ENCODE assay signal across 9 mouse cellular contexts in genomic region chr10:117663865-117664200, GRCm38 (mm10). TPM values are rescaled to one million over a fixed set of nuclear protein-coding genes. Genes with fewer than 3 reads are reported as not detected.
A peak's percentile ranks its signal among the peaks of the same experiment; 100 is the strongest.
DNase-seq lines count a peak whose midpoint lies in the region; ATAC-seq and TF ChIP-seq lines count a peak whose summit lies in the region.
"Had no signal": no experiment of that assay in that cellular context is flagged by ENCODE, and none has a peak within 500 bp of the region (broad histone marks: within the 10 kb centered on the region; RNA-seq: fewer than 3 reads in every experiment).

No protein-coding gene starts in this region.

- H3K27me3 ChIP-seq in intestine, postnatal 0 days (replicated peaks; ENCODE audit: control insufficient read depth, insufficient read depth, low read length) = no peaks in the 10 kb centered on the region
- no peaks in the 10 kb centered on the region for H3K27me3 ChIP-seq in liver, embryonic 15.5 days
- H3K27me3 ChIP-seq in stomach, embryonic 15.5 days (replicated peaks) = no peaks in the 10 kb centered on the region

- TF ChIP-seq CTCF in intestine, postnatal 0 days (IDR thresholded peaks at IDR 0.05; ENCODE audit: low read depth) = no peak

- WGBS in intestine, postnatal 0 days = 8% methylated on average over 9 of the region's 9 CpGs
- 32% methylated on average over 9 of the region's 9 CpGs for WGBS in liver, embryonic 15.5 days (ENCODE audit: insufficient replicate concordance)
- 20% methylated on average over 9 of the region's 9 CpGs for WGBS in stomach, embryonic 15.5 days

- H3K9ac ChIP-seq in intestine, postnatal 0 days (ENCODE audit: low read depth, low read length) = no peak overlapping the region
- no peak overlapping the region for H3K9ac ChIP-seq in liver, embryonic 15.5 days
- H3K9ac ChIP-seq in stomach, embryonic 15.5 days = no peak overlapping the region

- 0 out of 2 replicates have a peak, but pooled peaks cover 4% of the 10 kb centered on the region for H3K4me1 ChIP-seq in intestine, postnatal 0 days (replicated peaks; ENCODE audit: control insufficient read depth, insufficient read depth, low read length)
- H3K4me1 ChIP-seq in liver, embryonic 15.5 days (replicated peaks) = 0 out of 2 replicates have a peak, but pooled peaks cover 3% of the 10 kb centered on the region
- no peaks in the 10 kb centered on the region; the same call in 1 of the 2 replicates for H3K4me1 ChIP-seq in stomach, embryonic 15.5 days

- H3K36me3 ChIP-seq in intestine, postnatal 0 days (ENCODE audit: control insufficient read depth, insufficient read depth) = peaks cover 4% of the 10 kb centered on the region; the same call in 1 of the 2 replicates
- no peaks in the 10 kb centered on the region for H3K36me3 ChIP-seq in liver, embryonic 15.5 days (replicated peaks)
- no peaks in the 10 kb centered on the region; the same call in 1 of the 2 replicates for H3K36me3 ChIP-seq in stomach, embryonic 15.5 days

- peak overlapping the region; percentile 26 for H3K4me3 ChIP-seq in intestine, postnatal 0 days (ENCODE audit: low read depth, low read length)
- H3K4me3 ChIP-seq in liver, embryonic 15.5 days (replicated peaks) = no peak overlapping the region
- H3K4me3 ChIP-seq in stomach, embryonic 15.5 days (replicated peaks) = peak overlapping the region; percentile 10; the same call in 1 of the 2 replicates
- H3K4me3 ChIP-seq: myocyte had no signal

- H3K4me2 ChIP-seq in intestine, postnatal 0 days (replicated peaks; ENCODE audit: low read depth) = peak overlapping the region; percentile 59
- H3K4me2 ChIP-seq in liver, embryonic 15.5 days = peak overlapping the region; percentile 38
- H3K4me2 ChIP-seq in stomach, embryonic 15.5 days = peak overlapping the region; percentile 38

- peak overlapping the region; percentile 84; the same call in 1 of the 2 replicates for H3K27ac ChIP-seq in intestine, postnatal 0 days (ENCODE audit: low read depth, low read length)
- peak overlapping the region; percentile 48; the same call in 1 of the 2 replicates for H3K27ac ChIP-seq in liver, embryonic 15.5 days (replicated peaks)
- peak overlapping the region; percentile 88 for H3K27ac ChIP-seq in stomach, embryonic 15.5 days

- no peaks in the 10 kb centered on the region for H3K9me3 ChIP-seq in intestine, postnatal 0 days (ENCODE audit: control insufficient read depth)
- no peaks in the 10 kb centered on the region for H3K9me3 ChIP-seq in liver, embryonic 15.5 days (replicated peaks)
- no peaks in the 10 kb centered on the region for H3K9me3 ChIP-seq in stomach, embryonic 15.5 days

- peak; percentile 78 for DNase-seq in urinary bladder, postnatal 14 days (ENCODE audit: low spot score)
- DNase-seq in urinary bladder, postnatal 4 days (ENCODE audit: low spot score in 2 of 2) = no peak
- no peak for DNase-seq in right cerebral cortex, postnatal 25 days
- DNase-seq in layer of hippocampus, adult 9-10 months (ENCODE audit: low spot score) = no peak

- peak; percentile 68 for ATAC-seq in intestine, postnatal 0 days
- peak; percentile 56 for ATAC-seq in liver, embryonic 15.5 days (ENCODE audit: insufficient read depth)
- peak; percentile 78 for ATAC-seq in stomach, embryonic 15.5 days (ENCODE audit: insufficient read depth, low FRiP score, low read depth)
- no peak for ATAC-seq in CD4-positive, CD25-positive, alpha-beta regulatory T cell, adult 4 months

RNA-seq across cellular contexts. Expression of gene Cpm, which starts 34.5 kb away (rescaled TPM):
- 32.8 and 33.8 TPM in 2 replicates for polyA plus RNA-seq in intestine, postnatal 0 days (2015; fragmentation: Nextera tagmentation; extraction: Ambion mirVana)
- 15.7 and 29.9 TPM in 2 replicates for polyA plus RNA-seq in liver, embryonic 15.5 days (2015; fragmentation: Nextera tagmentation; extraction: Ambion mirVana)
- 57.1 and 57.7 TPM in 2 replicates for polyA plus RNA-seq in stomach, embryonic 15.5 days (2015; fragmentation: Nextera tagmentation; extraction: Ambion mirVana)
- polyA plus RNA-seq in CD4-positive, CD25-positive, alpha-beta regulatory T cell, adult 4 months (2017; shearing (Covaris generic)) = 10 to 100 TPM; 26.0 to 26.2 TPM

RNA-seq across cellular contexts. Expression of gene Mdm2, which starts 46.7 kb away (rescaled TPM):
- polyA plus RNA-seq in intestine, postnatal 0 days (2015; fragmentation: Nextera tagmentation; extraction: Ambion mirVana) = 16.5 and 19.8 TPM in 2 replicates
- 19.5 and 21.0 TPM in 2 replicates for polyA plus RNA-seq in liver, embryonic 15.5 days (2015; fragmentation: Nextera tagmentation; extraction: Ambion mirVana)
- polyA plus RNA-seq in stomach, embryonic 15.5 days (2015; fragmentation: Nextera tagmentation; extraction: Ambion mirVana) = 38.2 and 44.1 TPM in 2 replicates
- polyA plus RNA-seq in CD4-positive, CD25-positive, alpha-beta regulatory T cell, adult 4 months (2017; shearing (Covaris generic)) = 10 to 100 TPM; 47.3 to 54.7 TPM
